Mouse (Mus musculus) liver, embryonic 16.5 days (tissue): Measurements from ENCODE around the gene Gm11939. TPM values are rescaled to one million over a fixed set of nuclear protein-coding genes. Genes with fewer than 3 reads are reported as not detected.

Source experiments
- ATAC-seq: fragments of 200-750 bp; cut with Nextera tagmentation; 2 replicates; pipeline ENCODE4 v1.8.0; 2017; ENCODE audit warnings: low read depth, mild to moderate bottlenecking, moderate number of reproducible peaks, moderate library complexity
- H3K27ac ChIP-seq: fragments of 300-500 bp; sonication (generic); 2 replicates; pipeline ENCODE4 v1.5.1; 2014; ENCODE audit warnings: mild to moderate bottlenecking, low read length
- H3K27me3 ChIP-seq: fragments of 300-500 bp; sonication (generic); 2 replicates; pipeline ENCODE4 v1.6.1; 2014; ENCODE audit warnings: low read depth, low read length, mixed read lengths; ENCODE audit not compliant: control insufficient read depth, insufficient read depth
- H3K36me3 ChIP-seq: fragments of 300-500 bp; sonication (generic); 2 replicates; pipeline ENCODE4 v1.6.1; 2014; ENCODE audit warnings: mild to moderate bottlenecking; ENCODE audit not compliant: control insufficient read depth, insufficient read depth
- H3K4me1 ChIP-seq: fragments of 300-500 bp; sonication (generic); 2 replicates; pipeline ENCODE4 v1.6.1; 2014; ENCODE audit warnings: low read depth, low read length, mixed read lengths; ENCODE audit not compliant: control insufficient read depth
- H3K4me2 ChIP-seq: fragments of 300-500 bp; sonication (generic); 2 replicates; pipeline ENCODE4 v1.6.1; 2014; ENCODE audit warnings: low read depth, low read length, mixed read lengths
- H3K4me3 ChIP-seq: fragments of 300-500 bp; sonication (generic); 2 replicates; pipeline ENCODE4 v1.5.1; 2014; ENCODE audit warnings: low read depth, mild to moderate bottlenecking, low read length
- H3K9ac ChIP-seq: fragments of 300-500 bp; sonication (generic); 2 replicates; pipeline ENCODE4 v1.6.1; 2014; ENCODE audit warnings: low read depth, low read length
- H3K9me3 ChIP-seq: fragments of 300-500 bp; sonication (generic); replicated peaks from 2 replicates; pipeline ENCODE4 v1.6.1; 2016; ENCODE audit warnings: low read length; ENCODE audit not compliant: control insufficient read depth
- WGBS: fragments of 180-500 bp; shearing (Covaris S2); extraction: QIAGEN DNeasy Blood & Tissue Kit; methylation state at CpG from one replicate; pipeline ENCODE4 v1.1.7; 2014; ENCODE audit not compliant: insufficient replicate concordance; 5-methylcytosine and 5-hydroxymethylcytosine counted together
- polyA plus RNA-seq: library from polyadenylated mRNA; unstranded; fragments of >200 nt; fragmentation: Nextera tagmentation; extraction: Ambion mirVana; gene quantifications from 2 replicates; pipeline ENCODE4 v1.2.1, GENCODE M21; 2015

The Gm11939 gene
- polyA plus RNA-seq, 1 experiment from 2014 or later: not detected

DNA sequence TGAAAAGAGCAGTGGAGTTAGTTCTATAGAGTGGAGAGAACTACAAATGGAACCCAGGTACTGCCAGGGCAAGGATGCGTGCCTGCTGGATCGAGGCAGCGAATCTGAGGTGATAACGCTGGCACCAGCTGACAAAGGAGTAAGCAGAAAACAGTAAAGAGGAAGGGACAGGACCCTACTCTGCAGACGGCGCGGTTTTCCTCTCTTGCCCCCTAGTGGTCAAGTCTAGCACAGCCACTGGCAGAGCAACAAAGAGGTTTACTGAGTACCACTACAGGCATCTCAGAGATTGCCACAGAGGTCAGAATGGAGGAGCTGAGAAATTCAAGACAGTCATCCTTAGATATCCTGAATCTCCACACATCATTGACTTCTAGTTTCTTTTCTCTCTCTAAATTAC is 14.8 kb upstream of the Gm11939 start:
- H3K4me1 ChIP-seq: no peaks in the 10 kb centered on the region
- no peak overlapping the region for H3K9ac ChIP-seq
- no peak overlapping the region for H3K4me2 ChIP-seq
- H3K27me3 ChIP-seq: no peaks in the 10 kb centered on the region
- ATAC-seq: no peak
- H3K9me3 ChIP-seq: no peaks in the 10 kb centered on the region
- no peak overlapping the region for H3K4me3 ChIP-seq
- H3K36me3 ChIP-seq: no peaks in the 10 kb centered on the region
- H3K27ac ChIP-seq: no peak overlapping the region
- 5% methylated on average over 7 of the region's 7 CpGs for WGBS

DNA sequence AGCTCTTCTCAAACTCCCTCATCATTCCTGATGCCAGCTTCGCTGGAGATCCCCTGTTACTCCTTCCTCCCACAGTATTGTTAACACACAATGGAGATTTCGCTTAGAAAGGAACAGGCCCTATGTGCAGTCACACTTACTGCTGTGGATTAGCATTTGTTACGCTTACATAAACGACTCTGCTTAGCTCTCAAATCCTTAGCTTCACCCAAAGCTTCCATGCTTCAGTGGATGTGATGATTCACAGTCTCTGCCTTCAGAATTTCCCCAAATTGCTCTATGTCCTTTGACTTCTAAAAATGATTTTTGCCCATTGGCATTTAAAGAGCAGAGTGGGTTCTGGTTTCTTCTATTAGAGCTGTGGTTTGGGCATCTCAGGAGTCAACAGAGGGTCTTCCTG is 13.9 kb upstream of the Gm11939 start:
- Histone ChIP-seq H3K36me3 (no peaks in the 10 kb centered on the region), H3K4me2 (no peak overlapping the region), H3K4me3 (no peak overlapping the region), H3K4me1 (no peaks in the 10 kb centered on the region), H3K9ac (no peak overlapping the region), H3K27me3 (no peaks in the 10 kb centered on the region), H3K9me3 (no peaks in the 10 kb centered on the region), H3K27ac (no peak overlapping the region)
- 47% methylated on average over 4 of the region's 4 CpGs for WGBS
- ATAC-seq: no peak

DNA sequence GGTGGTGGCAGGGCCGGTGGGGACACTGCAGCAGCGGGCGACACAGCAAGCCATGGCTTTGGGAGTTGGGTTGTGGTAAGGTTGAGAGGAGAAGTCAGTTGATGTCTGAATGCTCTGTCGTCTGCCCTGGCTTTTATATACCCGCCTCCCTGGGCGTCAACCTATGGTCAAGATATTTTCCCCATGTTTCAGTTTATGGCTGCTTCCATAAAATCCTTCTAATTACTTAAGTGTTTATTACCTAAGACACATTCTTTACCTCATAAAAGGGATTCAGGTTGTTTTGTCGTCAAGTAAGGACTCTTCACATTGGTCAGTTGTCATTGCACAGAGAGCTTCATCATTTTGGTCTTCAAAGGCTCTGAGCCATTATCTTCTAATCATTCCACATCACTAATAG is 7.3 kb upstream of the Gm11939 start, which contains the start of gene Krtap3-1:
TSS of gene Krtap3-1 (minus strand) at position 101 of the 400 bp plus-strand sequence.
- no peaks in the 10 kb centered on the region for H3K27me3 ChIP-seq
- H3K9ac ChIP-seq: no peak within 1 kb of the TSS
- ATAC-seq: no peak
- no peaks in the 10 kb centered on the region for H3K4me1 ChIP-seq
- 82% methylated on average over 7 of the region's 7 CpGs for WGBS
- H3K9me3 ChIP-seq: no peaks in the 10 kb centered on the region
- no peak within 1 kb of the TSS for H3K27ac ChIP-seq
- H3K4me3 ChIP-seq: no peak within 1 kb of the TSS
- no peaks in the 10 kb centered on the region for H3K36me3 ChIP-seq
- H3K4me2 ChIP-seq: no peak within 1 kb of the TSS

DNA sequence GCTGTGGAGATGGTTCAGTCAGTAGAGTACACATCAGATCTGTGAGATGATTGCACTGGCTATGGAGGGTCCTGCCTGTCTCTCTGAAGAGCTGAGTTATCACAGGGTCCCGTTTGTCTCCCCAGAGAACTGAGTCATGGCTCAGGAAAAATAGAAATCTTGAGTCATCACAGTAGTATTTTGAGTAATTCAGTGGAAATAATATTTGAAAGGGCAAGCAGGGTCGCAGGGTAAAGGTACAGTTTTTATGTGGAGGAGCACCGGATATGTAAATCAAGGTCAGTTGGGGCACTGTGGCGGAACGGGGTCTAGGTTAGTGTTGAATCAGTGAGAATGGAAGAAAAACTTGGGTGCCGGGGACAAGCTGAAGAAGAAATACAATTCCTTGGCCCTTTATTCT is 3.3 kb upstream of the Gm11939 start:
- Histone ChIP-seq H3K9ac (no peak overlapping the region), H3K4me2 (no peak overlapping the region), H3K36me3 (no peaks in the 10 kb centered on the region), H3K4me3 (no peak overlapping the region), H3K27me3 (no peaks in the 10 kb centered on the region), H3K27ac (no peak overlapping the region), H3K9me3 (no peaks in the 10 kb centered on the region), H3K4me1 (no peaks in the 10 kb centered on the region)
- WGBS: 60% methylated on average over 6 of the region's 6 CpGs
- ATAC-seq: no peak

DNA sequence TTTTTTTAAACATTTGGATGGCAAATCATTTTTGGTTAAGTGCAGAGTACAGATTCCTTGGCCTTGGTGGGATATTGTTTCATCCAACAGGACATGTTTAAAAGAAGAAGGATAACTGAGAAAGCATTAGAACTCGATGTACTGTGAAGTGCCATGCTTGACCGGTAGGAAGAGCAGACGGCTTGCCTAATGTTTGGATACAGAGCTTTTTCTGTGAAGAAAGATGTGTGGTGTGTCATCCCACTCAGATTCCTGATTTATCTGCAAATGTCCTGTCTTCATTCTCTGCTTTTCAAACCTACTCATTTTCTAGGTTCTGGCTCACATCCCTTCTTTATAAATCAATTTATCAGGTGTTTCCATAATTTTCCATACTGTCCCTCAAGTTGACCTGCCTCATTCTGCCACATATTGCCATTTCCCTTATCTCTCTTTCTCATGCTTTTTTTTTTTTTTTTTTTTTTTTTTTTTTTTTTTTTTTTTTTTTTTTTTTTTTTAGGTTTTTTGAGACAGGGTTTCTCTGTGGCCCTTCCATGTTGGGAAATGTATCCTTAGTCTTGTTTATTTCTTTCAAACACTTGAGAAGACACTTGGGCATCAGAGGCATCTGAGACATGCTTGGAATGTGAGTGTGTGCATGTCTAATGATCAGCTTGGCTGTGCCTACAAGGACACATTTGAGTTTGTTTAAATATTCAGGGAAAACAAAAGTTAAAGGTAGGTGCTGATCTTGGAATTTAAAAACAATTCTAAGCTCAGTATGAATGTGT is 1.1 kb downstream of the Gm11939 start:
- no peak overlapping the region for H3K9ac ChIP-seq
- ATAC-seq: no peak
- H3K27me3 ChIP-seq: no peaks in the 10 kb centered on the region
- H3K27ac ChIP-seq: no peak overlapping the region
- 73% methylated on average over 3 of the region's 3 CpGs for WGBS
- no peak overlapping the region for H3K4me3 ChIP-seq
- H3K4me1 ChIP-seq: no peaks in the 10 kb centered on the region
- H3K9me3 ChIP-seq: no peaks in the 10 kb centered on the region
- H3K4me2 ChIP-seq: no peak overlapping the region
- no peaks in the 10 kb centered on the region for H3K36me3 ChIP-seq

DNA sequence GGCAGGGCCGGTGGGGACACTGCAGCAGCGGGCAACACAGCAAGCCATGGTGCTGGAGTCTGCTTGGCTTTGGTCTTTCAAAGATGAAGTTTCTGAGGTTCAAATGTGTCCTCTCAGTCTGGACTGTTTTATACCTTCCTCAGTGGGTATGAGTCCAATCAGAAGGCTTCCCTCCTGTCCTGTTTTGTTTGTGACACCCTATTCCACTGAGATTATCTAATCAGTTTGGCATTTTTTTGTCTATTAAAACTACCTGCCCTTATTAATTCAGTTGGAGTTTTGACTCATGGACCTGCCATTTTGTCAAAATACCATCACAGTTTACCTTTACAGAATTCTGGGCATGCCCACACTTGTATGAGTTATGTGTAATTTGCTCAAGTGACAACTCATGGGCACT is 2.5 kb downstream of the Gm11939 start, which contains the start of gene Krtap3-2:
TSS of gene Krtap3-2 (minus strand) at position 101 of the 400 bp plus-strand sequence.
- no peak within 1 kb of the TSS for H3K9ac ChIP-seq
- H3K36me3 ChIP-seq: no peaks in the 10 kb centered on the region
- H3K9me3 ChIP-seq: no peaks in the 10 kb centered on the region
- 63% methylated on average over 2 of the region's 2 CpGs for WGBS
- no peak within 1 kb of the TSS for H3K27ac ChIP-seq
- H3K27me3 ChIP-seq: no peaks in the 10 kb centered on the region
- no peak within 1 kb of the TSS for H3K4me3 ChIP-seq
- H3K4me1 ChIP-seq: no peaks in the 10 kb centered on the region
- no peak for ATAC-seq
- H3K4me2 ChIP-seq: no peak within 1 kb of the TSS

DNA sequence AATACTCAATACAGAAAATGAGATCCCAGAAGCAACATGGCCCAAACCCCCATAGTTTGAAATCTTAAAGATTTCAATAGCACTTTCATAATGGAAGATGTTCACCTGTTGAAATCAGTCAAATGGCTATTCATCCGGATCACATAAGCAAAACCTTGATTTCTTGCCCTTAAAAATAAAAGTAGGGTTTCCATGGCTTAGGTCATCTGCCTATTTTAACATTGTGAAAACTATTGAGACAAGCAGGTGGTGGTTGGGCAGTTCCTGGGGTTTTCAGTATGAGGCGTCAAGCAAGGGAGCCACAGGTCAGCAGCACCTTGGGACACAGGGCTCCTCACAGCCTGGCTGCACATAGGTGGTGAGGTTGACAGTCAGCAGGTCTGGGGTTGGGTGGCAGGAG is 3.1 kb downstream of the Gm11939 start:
- Histone ChIP-seq H3K4me2 (no peak overlapping the region), H3K36me3 (no peaks in the 10 kb centered on the region), H3K27ac (no peak overlapping the region), H3K4me1 (no peaks in the 10 kb centered on the region), H3K27me3 (no peaks in the 10 kb centered on the region), H3K4me3 (no peak overlapping the region), H3K9me3 (no peaks in the 10 kb centered on the region), H3K9ac (no peak overlapping the region)
- 57% methylated on average over 2 of the region's 2 CpGs for WGBS
- ATAC-seq: no peak

DNA sequence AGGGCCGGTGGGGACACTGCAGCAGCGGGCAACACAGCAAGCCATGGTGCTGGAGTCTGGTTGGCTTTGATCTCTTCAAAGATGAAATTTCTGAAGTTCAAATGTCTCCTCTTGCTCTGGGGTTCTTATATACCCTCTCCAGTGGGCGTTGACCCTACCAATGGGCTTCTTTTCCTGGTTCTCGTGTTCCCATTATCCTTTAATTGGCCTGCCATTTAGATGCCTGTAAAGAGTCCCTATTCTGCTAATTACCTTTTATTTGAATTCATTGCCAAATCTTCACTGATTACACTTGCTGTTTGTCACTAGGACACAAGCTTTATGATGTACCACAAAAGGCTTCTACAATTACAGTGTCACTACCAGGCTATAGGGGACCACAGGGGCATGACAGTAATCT is 8.5 kb downstream of the Gm11939 start, which contains the start of gene Krtap3-3:
TSS of gene Krtap3-3 (minus strand) at position 101 of the 400 bp plus-strand sequence.
- Histone ChIP-seq H3K4me3 (no peak within 1 kb of the TSS), H3K4me1 (no peaks in the 10 kb centered on the region), H3K36me3 (no peaks in the 10 kb centered on the region), H3K27me3 (no peaks in the 10 kb centered on the region), H3K9me3 (no peaks in the 10 kb centered on the region), H3K4me2 (no peak within 1 kb of the TSS), H3K27ac (no peak within 1 kb of the TSS), H3K9ac (no peak within 1 kb of the TSS)
- no peak for ATAC-seq
- 52% methylated on average over 4 of the region's 4 CpGs for WGBS

DNA sequence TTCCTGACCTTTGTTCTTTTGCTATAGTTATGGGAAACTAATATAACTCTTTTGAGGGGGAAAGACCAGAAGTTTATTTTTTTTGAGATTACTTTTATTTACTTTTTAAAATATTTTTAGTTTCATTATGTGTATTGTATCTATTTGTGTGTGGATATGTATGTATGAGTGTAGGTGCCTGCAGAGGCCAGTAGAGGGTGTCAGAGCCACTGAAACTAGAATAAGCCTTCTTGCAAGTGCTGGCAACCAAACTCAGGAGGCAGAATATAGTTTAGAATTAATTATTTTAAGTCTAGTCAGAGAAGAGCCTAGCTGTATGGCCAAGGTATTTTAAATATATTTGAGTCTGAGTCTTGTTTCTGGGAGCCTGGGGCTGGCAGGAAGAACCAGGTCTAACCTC is 11.4 kb downstream of the Gm11939 start:
- ATAC-seq: no peak
- Histone ChIP-seq H3K27ac (no peak overlapping the region), H3K4me3 (no peak overlapping the region), H3K9ac (no peak overlapping the region), H3K36me3 (no peaks in the 10 kb centered on the region), H3K4me2 (no peak overlapping the region), H3K9me3 (no peaks in the 10 kb centered on the region), H3K27me3 (no peaks in the 10 kb centered on the region), H3K4me1 (no peaks in the 10 kb centered on the region)
